Mouse (Mus musculus) limb, embryonic 15.5 days (tissue): ENCODE data around the gene Utrn. TPM values are rescaled to one million over a fixed set of nuclear protein-coding genes. Genes with fewer than 3 reads are reported as not detected.

Experiments used
- ATAC-seq: fragments of 200-750 bp; cut with Nextera tagmentation; 2 replicates; pipeline ENCODE4 v1.8.0; 2017; ENCODE audit warnings: low read depth, moderate TSS enrichment; ENCODE audit not compliant: insufficient number of reproducible peaks, low FRiP score, low TSS enrichment
- H3K27ac ChIP-seq: fragments of 300-500 bp; sonication (generic); 2 replicates; pipeline ENCODE4 v1.5.1; 2015; ENCODE audit warnings: moderate library complexity, mild to moderate bottlenecking, inconsistent platforms
- H3K27me3 ChIP-seq: fragments of 300-500 bp; sonication (generic); 2 replicates; pipeline ENCODE4 v1.6.1; 2015; ENCODE audit warnings: inconsistent platforms
- H3K36me3 ChIP-seq: fragments of 300-500 bp; sonication (generic); 2 replicates; pipeline ENCODE4 v1.6.1; 2015; ENCODE audit warnings: inconsistent platforms
- H3K4me1 ChIP-seq: fragments of 300-500 bp; sonication (generic); 2 replicates; pipeline ENCODE4 v1.6.1; 2015; ENCODE audit warnings: inconsistent platforms
- H3K4me2 ChIP-seq: fragments of 300-500 bp; sonication (generic); 2 replicates; pipeline ENCODE4 v1.6.1; 2015; ENCODE audit warnings: mild to moderate bottlenecking, inconsistent platforms
- H3K4me3 ChIP-seq: fragments of 300-500 bp; sonication (generic); 2 replicates; pipeline ENCODE4 v1.5.1; 2015; ENCODE audit warnings: mild to moderate bottlenecking, inconsistent platforms
- H3K9ac ChIP-seq: fragments of 300-500 bp; sonication (generic); 2 replicates; pipeline ENCODE4 v1.6.1; 2015; ENCODE audit warnings: inconsistent platforms
- H3K9me3 ChIP-seq: fragments of 300-500 bp; sonication (generic); 2 replicates; pipeline ENCODE4 v1.6.1; 2016; ENCODE audit warnings: inconsistent platforms
- WGBS: fragments of 180-500 bp; shearing (Covaris S2); methylation state at CpG from one replicate; pipeline ENCODE4 v1.1.7; 2015; 5-methylcytosine and 5-hydroxymethylcytosine counted together
- polyA plus RNA-seq: library from polyadenylated mRNA; unstranded; fragments of >200 nt; fragmentation: Nextera tagmentation; extraction: Ambion mirVana; gene quantifications from 2 replicates; pipeline ENCODE4 v1.2.1, GENCODE M21; 2015

The Utrn gene
- polyA plus RNA-seq, 1 experiment from 2014 or later = 99.6 TPM

- Histone ChIP-seq H3K9ac (no peak overlapping the region), H3K36me3 (no peaks in the 10 kb centered on the region), H3K4me3 (no peak overlapping the region), H3K9me3 (no peaks in the 10 kb centered on the region), H3K4me1 (peaks cover 27% of the 10 kb centered on the region), H3K27me3 (no peaks in the 10 kb centered on the region), H3K4me2 (no peak overlapping the region), H3K27ac (no peak overlapping the region)
- ATAC-seq = no peak
- WGBS = 31% methylated on average over 3 of the region's 3 CpGs
Measured at GRCm38 (mm10) chr10:12809702-12810101, 59.5 kb downstream of the Utrn start.

DNA sequence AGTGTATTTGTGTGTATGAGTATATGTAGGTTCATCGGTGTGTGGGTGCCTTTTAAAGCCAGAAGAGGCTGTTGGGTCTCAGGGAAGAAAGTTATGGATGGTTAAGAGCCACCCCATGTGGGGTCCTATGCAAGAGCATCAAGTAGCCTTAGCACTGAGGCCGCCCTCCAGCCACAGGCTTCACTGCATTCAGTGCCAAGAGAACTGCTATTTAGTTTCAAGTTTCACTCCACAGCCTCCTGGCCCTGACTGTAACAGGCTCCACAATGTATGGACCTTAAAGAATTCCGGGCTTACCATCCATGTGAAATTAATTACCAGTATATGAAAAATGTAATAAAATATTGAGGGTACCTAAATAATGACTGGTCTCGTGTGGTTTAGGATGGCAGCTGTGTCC, 60.7 kb downstream of the Utrn start:
- H3K27ac ChIP-seq = peak overlapping the region; percentile 51
- H3K9me3 ChIP-seq = no peaks in the 10 kb centered on the region
- H3K36me3 ChIP-seq = no peaks in the 10 kb centered on the region
- no peak for ATAC-seq
- no peak overlapping the region for H3K4me2 ChIP-seq
- WGBS = 37% methylated on average over 4 of the region's 4 CpGs
- no peak overlapping the region for H3K9ac ChIP-seq
- H3K27me3 ChIP-seq = no peaks in the 10 kb centered on the region
- no peak overlapping the region for H3K4me3 ChIP-seq
- H3K4me1 ChIP-seq = peaks cover 27% of the 10 kb centered on the region

- no peak for ATAC-seq
- H3K4me1 ChIP-seq = peaks cover 23% of the 10 kb centered on the region
- no peaks in the 10 kb centered on the region for H3K36me3 ChIP-seq
- 66% methylated on average over 9 of the region's 9 CpGs for WGBS
- no peak overlapping the region for H3K27ac ChIP-seq
- no peaks in the 10 kb centered on the region for H3K9me3 ChIP-seq
- H3K4me2 ChIP-seq = no peak overlapping the region
- no peak overlapping the region for H3K9ac ChIP-seq
- H3K27me3 ChIP-seq = no peaks in the 10 kb centered on the region
- no peak overlapping the region for H3K4me3 ChIP-seq
Measured at GRCm38 (mm10) chr10:12807706-12808105, 61.5 kb downstream of the Utrn start.

- H3K4me2 ChIP-seq = no peak overlapping the region
- H3K27ac ChIP-seq = no peak overlapping the region
- H3K27me3 ChIP-seq = no peaks in the 10 kb centered on the region
- H3K4me3 ChIP-seq = no peak overlapping the region
- no peaks in the 10 kb centered on the region for H3K36me3 ChIP-seq
- H3K4me1 ChIP-seq = peaks cover 20% of the 10 kb centered on the region
- WGBS = 82% methylated on average over 2 of the region's 2 CpGs
- H3K9me3 ChIP-seq = no peaks in the 10 kb centered on the region
- ATAC-seq = no peak
- no peak overlapping the region for H3K9ac ChIP-seq
Measured at GRCm38 (mm10) chr10:12805826-12806225, 63.3 kb downstream of the Utrn start.

DNA sequence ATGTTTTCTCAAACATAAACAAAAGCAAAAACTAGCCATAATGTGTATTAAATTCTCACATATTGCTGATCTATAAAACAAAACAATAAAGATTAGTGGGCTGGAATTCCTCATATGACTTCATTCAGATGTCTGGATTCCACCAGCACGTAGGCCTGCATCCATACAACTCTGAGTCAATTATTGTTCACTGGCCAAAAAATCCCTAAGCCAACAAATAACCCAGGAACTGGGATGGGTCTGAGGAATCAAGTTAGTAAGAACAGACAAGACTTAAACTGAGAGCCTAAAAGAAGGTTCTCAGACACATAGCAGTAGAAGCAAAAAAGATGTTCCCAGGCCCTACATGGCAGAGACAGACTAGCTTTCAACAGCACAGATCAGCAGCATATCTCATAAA, 65.2 kb downstream of the Utrn start:
- Histone ChIP-seq H3K27ac (no peak overlapping the region; the same call in 1 of the 2 replicates), H3K4me1 (peaks cover 15% of the 10 kb centered on the region), H3K27me3 (no peaks in the 10 kb centered on the region), H3K4me3 (no peak overlapping the region), H3K9me3 (no peaks in the 10 kb centered on the region), H3K4me2 (no peak overlapping the region), H3K9ac (no peak overlapping the region), H3K36me3 (no peaks in the 10 kb centered on the region)
- no peak for ATAC-seq
- 30% methylated on average over 1 of the region's 1 CpGs for WGBS

- Histone ChIP-seq H3K4me2 (no peak overlapping the region), H3K4me3 (no peak overlapping the region), H3K9ac (no peak overlapping the region), H3K27ac (no peak overlapping the region), H3K27me3 (no peaks in the 10 kb centered on the region), H3K9me3 (no peaks in the 10 kb centered on the region), H3K36me3 (no peaks in the 10 kb centered on the region), H3K4me1 (peaks cover 7% of the 10 kb centered on the region; the same call in 1 of the 2 replicates)
- ATAC-seq = no peak
- WGBS = 86% methylated on average over 2 of the region's 2 CpGs
Measured at GRCm38 (mm10) chr10:12799416-12799815, 69.7 kb downstream of the Utrn start.

DNA sequence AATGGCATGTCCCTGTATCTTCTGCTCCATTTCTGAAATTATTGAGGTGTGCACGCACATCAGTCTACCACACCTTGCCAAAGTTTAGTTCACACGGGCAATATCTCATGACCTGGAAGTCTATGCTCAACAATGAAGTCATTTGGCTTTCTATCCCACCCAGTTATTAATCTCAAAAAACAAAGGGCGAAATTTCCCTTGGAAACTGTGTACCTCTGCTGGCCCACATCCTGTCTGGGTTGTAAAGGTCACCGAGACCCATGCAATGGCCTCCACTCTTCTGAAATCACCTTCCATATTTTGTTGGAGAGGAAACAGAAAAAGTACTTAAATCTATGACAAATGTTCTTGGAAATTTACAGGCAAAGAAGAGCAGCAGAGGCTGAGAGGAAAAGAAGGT, 70.9 kb downstream of the Utrn start:
- H3K36me3 ChIP-seq = no peaks in the 10 kb centered on the region
- no peak overlapping the region for H3K4me3 ChIP-seq
- WGBS = 86% methylated on average over 4 of the region's 4 CpGs
- peaks cover 7% of the 10 kb centered on the region; the same call in 1 of the 2 replicates for H3K4me1 ChIP-seq
- ATAC-seq = no peak
- H3K4me2 ChIP-seq = no peak overlapping the region
- no peak overlapping the region for H3K27ac ChIP-seq
- no peak overlapping the region for H3K9ac ChIP-seq
- H3K27me3 ChIP-seq = no peaks in the 10 kb centered on the region
- H3K9me3 ChIP-seq = no peaks in the 10 kb centered on the region

- Histone ChIP-seq H3K4me3 (no peak overlapping the region), H3K27ac (peak overlapping the region; percentile 39; the same call in 1 of the 2 replicates), H3K9me3 (no peaks in the 10 kb centered on the region), H3K27me3 (no peaks in the 10 kb centered on the region), H3K9ac (no peak overlapping the region), H3K36me3 (no peaks in the 10 kb centered on the region), H3K4me2 (no peak overlapping the region), H3K4me1 (peaks cover 7% of the 10 kb centered on the region; the same call in 1 of the 2 replicates)
- 64% methylated on average over 1 of the region's 1 CpGs for WGBS
- no peak for ATAC-seq
Measured at GRCm38 (mm10) chr10:12796510-12796840, 72.7 kb downstream of the Utrn start.

- peak overlapping the region; percentile 39; the same call in 1 of the 2 replicates for H3K27ac ChIP-seq
Measured at GRCm38 (mm10) chr10:12795796-12796509, 73.2 kb downstream of the Utrn start.

DNA sequence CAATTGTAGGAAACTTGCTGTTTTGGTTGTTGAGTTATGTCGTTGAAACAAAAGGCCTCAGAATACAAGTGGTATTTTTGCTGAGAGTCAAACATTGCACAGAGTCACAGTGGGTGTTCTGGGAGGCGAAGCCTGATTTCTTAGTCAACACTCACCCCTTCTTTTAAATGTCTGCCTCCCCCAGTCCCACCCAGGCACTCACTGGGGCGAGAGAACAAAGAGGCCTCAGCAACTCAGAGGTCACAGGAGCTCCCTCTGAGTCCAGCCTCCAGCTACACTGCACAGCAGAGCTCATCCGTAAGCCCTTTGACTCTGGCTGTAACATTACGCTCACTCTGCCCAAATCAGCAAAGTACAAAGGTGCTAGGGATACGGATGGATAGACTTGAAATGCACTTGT, 77.1 kb downstream of the Utrn start:
- no peak for ATAC-seq
- Histone ChIP-seq H3K27ac (no peak overlapping the region), H3K4me2 (no peak overlapping the region), H3K27me3 (no peaks in the 10 kb centered on the region), H3K36me3 (no peaks in the 10 kb centered on the region), H3K4me3 (no peak overlapping the region), H3K9ac (no peak overlapping the region), H3K4me1 (peaks cover 11% of the 10 kb centered on the region), H3K9me3 (no peaks in the 10 kb centered on the region)
- 53% methylated on average over 6 of the region's 6 CpGs for WGBS

More at GRCm38 (mm10) chr10:12795796-12796509, 73.2 kb downstream of the Utrn start:
- Histone ChIP-seq H3K9ac (no peak overlapping the region), H3K4me3 (no peak overlapping the region), H3K36me3 (no peaks in the 10 kb centered on the region), H3K4me2 (no peak overlapping the region), H3K27me3 (no peaks in the 10 kb centered on the region), H3K9me3 (no peaks in the 10 kb centered on the region), H3K4me1 (peaks cover 8% of the 10 kb centered on the region; the same call in 1 of the 2 replicates)
- ATAC-seq = no peak
- 46% methylated on average over 8 of the region's 8 CpGs for WGBS

- H3K36me3 ChIP-seq = no peaks in the 10 kb centered on the region
- WGBS = 48% methylated on average over 3 of the region's 3 CpGs
- no peaks in the 10 kb centered on the region for H3K9me3 ChIP-seq
- no peak overlapping the region for H3K9ac ChIP-seq
- no peak overlapping the region for H3K27ac ChIP-seq
- no peaks in the 10 kb centered on the region for H3K27me3 ChIP-seq
- no peak for ATAC-seq
- no peak overlapping the region for H3K4me2 ChIP-seq
- H3K4me3 ChIP-seq = no peak overlapping the region
- peaks cover 4% of the 10 kb centered on the region; the same call in 1 of the 2 replicates for H3K4me1 ChIP-seq
Measured at GRCm38 (mm10) chr10:12790881-12791280, 78.3 kb downstream of the Utrn start.

DNA sequence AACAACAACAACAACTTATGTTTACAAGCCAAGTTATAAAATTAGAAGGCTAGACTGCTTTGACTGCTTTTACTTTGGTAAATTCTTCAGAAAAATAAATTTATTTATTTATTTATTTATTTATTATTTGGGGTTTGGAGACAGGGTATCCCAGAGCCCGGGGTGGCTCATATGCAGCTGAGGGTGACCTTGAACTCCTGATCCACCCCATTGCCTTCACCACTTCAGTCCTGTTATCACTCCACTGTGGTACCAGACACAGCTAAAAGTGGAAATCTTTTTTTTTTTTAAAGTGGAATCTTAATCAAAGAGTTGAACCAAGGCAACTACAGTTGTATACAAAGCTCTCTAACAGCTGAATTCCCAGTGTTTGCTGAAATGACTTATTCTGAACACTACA, 80.6 kb downstream of the Utrn start:
- H3K27me3 ChIP-seq = no peaks in the 10 kb centered on the region
- no peak overlapping the region for H3K27ac ChIP-seq
- 85% methylated on average over 1 of the region's 1 CpGs for WGBS
- peaks cover 4% of the 10 kb centered on the region; the same call in 1 of the 2 replicates for H3K4me1 ChIP-seq
- no peak overlapping the region for H3K9ac ChIP-seq
- no peaks in the 10 kb centered on the region for H3K36me3 ChIP-seq
- ATAC-seq = no peak
- H3K9me3 ChIP-seq = no peaks in the 10 kb centered on the region
- no peak overlapping the region for H3K4me3 ChIP-seq
- no peak overlapping the region for H3K4me2 ChIP-seq
